Mouse (Mus musculus) liver, embryonic 14.5 days (tissue): ENCODE data around the gene Olfr51.

ENCODE experiments used
- CTCF ChIP-seq: IDR thresholded peaks from 2 replicates; pipeline ENCODE4 v1.5.1; 2016; ENCODE audit warnings: antibody characterized with exemption, low read depth, control low read depth
- EP300 ChIP-seq: IDR thresholded peaks from 2 replicates; pipeline ENCODE4 v1.6.1; 2016; ENCODE audit warnings: antibody characterized with exemption, low read depth

DNA sequence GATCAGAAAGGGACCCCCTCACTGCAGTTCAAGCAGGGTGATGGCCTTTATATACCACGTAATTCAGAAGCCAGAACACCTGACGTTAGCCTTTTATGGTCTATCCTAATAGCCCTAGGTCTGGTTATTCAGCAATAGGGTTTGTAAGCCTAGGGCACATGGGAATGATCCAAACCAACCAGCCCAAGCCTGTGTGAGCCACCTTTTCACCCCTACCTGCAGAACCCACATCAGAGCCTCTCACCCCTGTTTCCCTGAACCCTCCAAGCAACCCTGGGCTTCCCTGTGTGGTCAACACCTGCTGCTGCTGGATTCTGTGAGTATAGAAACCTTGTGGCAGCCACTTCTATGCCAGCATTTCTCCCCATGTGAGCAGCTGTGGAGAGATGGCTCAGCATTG lies 26.8 kb downstream of the Olfr51 start:
- TF ChIP-seq EP300 (no peak), CTCF (no peak)
